Mouse (Mus musculus): ENCODE measurements around the gene Rgs13. TPM values are rescaled to one million over a fixed set of nuclear protein-coding genes. Genes with fewer than 3 reads are reported as not detected.

Rgs13 gene
- polyA plus RNA-seq, 1 experiment, result not detected

DNA sequence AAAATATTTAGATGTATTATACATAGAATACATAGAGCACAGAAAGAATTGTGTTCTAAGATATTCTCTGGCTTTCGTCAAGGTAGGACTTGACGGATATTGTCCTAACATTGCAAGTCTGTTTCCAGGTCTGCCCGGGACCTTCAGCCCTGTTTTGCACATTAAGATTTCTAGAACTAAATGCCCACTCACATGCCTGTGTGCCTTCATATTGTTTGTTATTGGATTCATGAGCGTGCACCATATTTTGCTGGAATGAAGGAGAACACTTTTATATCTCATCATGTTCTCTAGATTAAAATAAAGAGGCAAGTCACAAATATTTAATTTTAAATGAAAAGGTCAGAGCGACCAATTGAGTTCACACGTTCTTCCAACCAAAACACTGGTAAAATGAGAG, 2.4 kb downstream of the Rgs13 start:
- TF ChIP-seq GATA1 (IDR thresholded peaks at IDR 0.05; ENCODE audit: low read length), result no peak

DNA sequence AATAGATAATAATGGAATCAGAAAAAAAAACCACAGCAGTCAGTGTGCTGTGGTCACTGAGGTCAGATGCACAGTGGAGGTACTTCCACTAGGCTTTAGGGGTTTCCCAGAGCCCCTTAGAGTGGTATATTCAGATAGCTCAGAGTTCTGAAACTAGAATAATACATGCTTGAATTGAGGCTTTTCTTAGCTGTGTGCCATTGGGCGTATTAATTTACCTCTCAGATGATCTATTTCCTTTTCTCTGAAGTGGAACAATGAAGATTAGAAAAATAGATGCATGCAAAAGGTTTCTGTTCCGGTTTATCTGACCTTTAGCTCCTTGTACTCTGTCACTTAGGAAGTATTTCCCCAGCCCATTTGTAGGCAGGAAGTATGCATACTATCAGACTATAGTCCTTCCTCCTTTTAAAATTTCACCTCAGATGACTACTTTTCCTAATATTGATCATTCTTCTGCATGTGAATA, 3.6 kb downstream of the Rgs13 start:
- no peak for TF ChIP-seq GATA1 (IDR thresholded peaks at IDR 0.05; ENCODE audit: low read length)

DNA sequence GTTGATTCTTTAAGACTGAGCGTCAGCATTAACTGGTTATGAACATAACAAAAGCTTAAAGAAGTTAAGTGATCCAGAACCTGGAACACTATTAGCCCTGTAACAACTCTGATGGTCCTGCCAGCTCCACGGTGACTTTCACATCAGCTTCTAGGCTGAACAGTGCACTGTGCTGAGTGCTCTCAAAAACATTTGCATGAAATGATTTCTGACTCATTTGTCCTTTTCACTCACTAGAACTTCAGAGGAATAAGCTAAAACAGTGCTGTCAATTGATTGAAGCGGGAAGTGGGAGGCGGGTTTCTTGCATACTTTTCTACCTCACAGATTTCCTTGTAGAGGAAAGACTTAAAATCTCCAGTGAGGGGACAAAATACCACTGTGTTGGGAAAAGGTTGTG, 8.3 kb downstream of the Rgs13 start:
- TF ChIP-seq GATA1 (IDR thresholded peaks at IDR 0.05; ENCODE audit: low read length), result no peak

DNA sequence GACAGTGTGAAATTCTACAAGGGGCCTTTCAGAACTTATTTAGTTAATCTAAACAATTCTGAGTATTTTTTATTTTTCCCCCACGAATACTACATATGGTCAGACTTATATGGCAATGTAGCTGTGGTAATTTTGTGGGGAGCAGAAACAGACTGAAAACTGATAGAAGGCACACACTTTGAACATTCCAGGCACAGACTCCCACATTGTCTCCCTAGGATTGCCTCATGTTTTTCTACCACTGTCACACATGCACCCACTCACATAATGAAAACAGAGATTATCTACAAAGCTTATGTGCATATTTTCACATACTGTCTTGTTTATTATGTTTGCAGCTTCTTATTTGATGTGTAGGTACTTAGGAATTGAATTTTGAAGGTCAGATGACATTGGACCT, 9.4 kb downstream of the Rgs13 start:
- no peak for TF ChIP-seq GATA1 (IDR thresholded peaks at IDR 0.05; ENCODE audit: low read length)

DNA sequence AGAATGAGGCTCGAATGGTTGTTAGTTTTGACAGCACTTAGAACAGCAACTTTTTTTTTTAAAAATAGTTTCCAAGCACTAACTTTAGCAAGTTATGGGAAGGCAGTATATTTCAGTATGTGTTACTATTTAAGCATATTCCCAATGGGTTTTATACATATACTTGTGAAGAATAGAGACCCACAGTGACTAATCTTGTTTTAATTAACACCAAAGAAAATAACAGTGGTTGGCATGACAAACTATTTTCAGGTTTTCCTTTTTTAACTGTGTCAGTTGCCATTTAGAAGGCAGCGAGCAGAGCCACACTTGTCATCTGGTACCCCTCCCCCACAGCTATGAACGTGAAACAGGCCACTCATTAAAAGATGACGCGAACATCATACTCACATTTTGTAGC, 10.3 kb downstream of the Rgs13 start:
- no peak for TF ChIP-seq GATA1 (IDR thresholded peaks at IDR 0.05; ENCODE audit: low read length)

DNA sequence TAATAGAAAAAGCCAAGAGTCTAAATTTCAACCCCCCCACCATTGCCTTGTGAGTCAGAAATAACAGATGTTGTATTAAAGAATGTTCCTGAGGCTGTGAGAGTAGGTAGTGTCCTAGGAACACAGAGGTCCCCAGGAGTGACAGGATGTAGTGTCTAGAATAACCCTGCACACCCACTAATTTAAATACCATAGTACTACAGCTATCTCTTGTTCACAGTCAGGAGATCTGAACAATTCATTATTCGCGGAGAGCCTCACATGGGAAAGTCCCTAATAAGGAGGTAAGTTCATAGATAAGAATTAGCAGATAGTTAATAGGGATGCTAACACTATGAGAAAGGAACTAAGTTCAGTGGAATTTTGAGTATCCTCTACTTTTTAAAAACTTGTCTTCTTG, 10.9 kb downstream of the Rgs13 start:
- TF ChIP-seq GATA1 (IDR thresholded peaks at IDR 0.05; ENCODE audit: low read length), result no peak

DNA sequence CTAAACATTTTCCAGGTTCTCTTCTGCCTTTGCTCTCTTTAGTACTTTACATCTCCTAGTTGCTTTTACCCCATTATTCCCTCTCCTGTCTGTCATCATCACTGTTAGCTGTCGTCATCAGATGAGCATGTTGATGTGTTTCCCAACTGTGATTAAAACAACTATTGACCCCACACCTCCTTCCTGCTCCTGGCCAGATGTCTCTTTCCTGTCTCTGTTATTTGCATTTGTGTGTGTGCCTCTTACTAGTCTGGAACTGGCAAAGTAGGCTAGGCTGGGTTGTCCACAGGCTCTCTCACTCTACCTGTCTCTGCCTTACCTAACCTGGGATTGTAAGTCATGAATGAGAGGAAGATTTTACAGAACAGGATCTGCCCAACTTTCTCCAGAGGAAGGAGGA, 24.6 kb downstream of the Rgs13 start:
- TF ChIP-seq GATA1 (IDR thresholded peaks at IDR 0.05; ENCODE audit: low read length), result no peak

DNA sequence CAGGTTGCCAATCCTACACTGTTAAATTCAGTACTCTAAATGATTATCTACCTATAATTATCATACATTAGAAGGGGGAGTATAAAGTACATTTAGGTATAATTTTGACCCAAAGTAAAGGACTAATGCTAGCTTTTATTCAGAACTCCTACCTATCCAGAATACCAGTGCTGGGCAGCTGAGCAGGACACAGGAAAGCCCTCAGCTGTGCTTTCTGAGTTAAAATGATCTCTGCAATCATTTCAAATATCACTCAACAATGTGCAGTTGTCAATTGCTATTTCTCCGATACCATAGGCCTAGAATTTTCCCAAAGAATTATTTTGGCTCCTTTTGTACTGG, 25.0 kb downstream of the Rgs13 start:
- no peak for TF ChIP-seq GATA1 (IDR thresholded peaks at IDR 0.05; ENCODE audit: low read length)

DNA sequence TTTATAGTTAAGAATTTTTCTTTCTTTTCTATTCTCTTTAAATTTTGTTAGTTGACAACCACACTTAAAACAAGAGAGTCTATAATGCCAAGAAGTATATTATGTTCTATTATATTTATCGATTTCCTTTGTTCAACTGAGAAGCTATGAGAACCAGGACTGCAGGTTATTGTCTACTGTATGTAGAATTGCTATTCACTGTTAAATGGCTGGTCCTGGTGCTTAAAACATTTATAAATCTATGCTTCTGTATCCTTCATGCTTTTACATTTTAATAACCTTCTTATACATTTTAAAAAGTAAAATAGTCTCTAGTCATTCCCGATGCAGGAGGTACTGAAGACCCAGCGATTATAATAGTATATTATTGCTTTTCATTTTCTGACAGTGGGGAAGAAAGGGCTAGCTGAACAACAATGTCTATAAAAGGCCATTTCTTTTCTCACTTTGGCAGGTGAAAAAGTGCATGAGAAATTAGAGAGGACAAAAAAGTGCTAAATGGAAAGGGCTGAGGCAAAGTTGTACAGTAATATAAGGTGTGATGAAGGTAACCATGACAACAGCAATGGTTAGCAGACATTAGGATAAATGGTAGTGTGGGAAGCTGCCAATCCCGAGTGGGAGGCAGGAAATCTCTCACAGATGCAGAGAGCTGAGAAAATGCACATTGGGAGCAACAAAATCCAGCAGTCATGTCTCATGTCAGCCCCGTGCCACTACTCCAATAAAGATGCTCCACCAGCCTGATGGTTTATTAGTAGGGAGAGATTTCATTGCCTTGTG, 25.6 kb downstream of the Rgs13 start:
- no peak for TF ChIP-seq GATA1 (IDR thresholded peaks at IDR 0.05; ENCODE audit: low read length)

DNA sequence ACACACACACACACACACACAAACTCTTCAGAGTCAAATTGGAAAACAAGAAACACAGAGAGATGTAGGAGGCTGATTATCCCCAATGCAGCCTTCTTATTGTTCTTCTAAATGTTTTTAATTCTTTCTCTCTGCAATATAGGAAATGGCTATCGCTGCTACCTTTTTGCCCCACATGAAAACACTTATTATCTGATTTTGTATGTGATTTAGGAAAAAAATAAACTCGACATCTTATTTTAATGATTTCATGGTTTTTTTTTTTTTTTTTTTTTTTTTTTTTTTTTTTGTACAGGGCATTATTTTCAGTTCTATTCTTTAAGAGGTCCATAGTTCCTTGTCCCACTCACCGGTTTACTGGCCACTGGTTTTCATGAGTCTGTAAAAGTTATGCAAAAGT, 27.2 kb downstream of the Rgs13 start:
- TF ChIP-seq GATA1 (IDR thresholded peaks at IDR 0.05; ENCODE audit: low read length), result no peak

DNA sequence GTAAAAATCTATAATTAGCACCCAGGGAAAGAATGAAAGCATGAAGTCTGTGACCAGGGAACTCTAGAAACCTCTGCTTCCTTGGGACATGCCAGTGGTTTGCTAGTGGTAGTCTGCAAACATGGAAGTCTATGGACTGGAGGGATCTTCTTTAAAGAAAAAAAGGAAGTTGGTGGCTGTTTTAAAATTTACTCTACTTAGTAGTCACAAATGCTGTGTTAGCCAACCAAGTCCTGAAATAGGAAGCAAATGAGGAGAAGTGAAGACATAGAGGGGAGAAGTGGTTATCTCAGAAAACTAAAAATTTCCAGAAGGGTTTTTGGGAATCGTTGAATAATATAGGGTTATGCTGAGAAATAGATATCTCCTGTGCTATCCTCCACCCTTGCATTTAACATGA, 37.3 kb downstream of the Rgs13 start:
- no peak for TF ChIP-seq GATA1 (IDR thresholded peaks at IDR 0.05; ENCODE audit: low read length)

DNA sequence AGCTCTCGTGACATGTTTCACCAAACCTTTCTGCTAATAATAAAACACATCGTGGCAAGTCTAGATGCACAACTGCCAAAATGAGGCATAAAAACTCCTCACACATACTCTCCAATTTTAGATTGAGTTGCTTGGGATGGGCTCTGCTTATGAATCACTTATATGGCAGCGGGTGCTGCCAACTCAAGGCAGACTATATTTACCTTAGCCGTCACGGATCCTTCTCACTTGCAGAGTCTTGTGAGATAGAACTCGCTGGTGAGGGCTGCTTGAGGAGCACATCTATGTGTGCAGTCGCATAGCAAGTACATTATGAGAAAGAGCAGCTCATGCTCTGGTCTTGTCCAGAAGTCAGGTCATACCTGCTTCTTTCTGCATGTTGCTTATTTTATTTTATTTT, 49.2 kb downstream of the Rgs13 start:
- TF ChIP-seq GATA1 (IDR thresholded peaks at IDR 0.05; ENCODE audit: low read length), result no peak

DNA sequence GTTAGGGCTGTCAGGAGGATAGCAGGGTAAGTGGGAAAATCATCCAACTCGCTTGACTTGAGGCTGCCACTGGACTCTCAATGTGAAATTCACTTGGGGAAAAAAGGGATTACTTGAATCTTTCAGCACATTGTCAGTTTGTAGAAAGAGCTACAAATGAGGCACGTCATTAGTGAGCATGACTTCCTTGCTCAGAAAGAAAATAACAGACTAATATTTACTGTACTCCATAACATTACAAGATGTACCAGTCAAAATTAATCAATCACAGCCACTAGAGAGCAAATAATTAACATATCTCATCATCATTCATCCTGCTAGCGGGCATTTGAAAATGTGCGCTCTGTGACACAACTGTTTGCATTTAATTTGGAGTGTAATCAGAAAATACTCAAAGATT, 57.1 kb downstream of the Rgs13 start:
- no peak for TF ChIP-seq GATA1 (IDR thresholded peaks at IDR 0.05; ENCODE audit: low read length)

DNA sequence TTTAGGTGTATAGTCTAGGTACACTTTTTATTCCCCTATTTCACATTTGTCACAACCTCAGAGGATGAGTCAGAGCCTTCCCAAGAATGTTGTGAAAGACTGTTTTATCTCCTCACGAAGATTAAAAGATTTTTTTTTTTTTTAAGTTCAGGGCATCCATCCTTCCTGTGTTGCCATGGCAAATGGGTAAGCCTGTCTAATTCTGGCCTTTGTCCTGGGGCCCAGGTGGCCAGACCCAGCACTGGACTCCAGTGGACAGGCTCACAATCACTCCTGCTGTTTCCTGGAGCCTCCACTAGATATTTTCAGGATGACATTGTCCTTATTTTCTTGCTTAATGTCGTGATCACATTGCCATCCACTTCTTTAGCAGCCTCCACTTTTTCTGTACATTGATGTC, 57.7 kb downstream of the Rgs13 start:
- TF ChIP-seq GATA1 (IDR thresholded peaks at IDR 0.05; ENCODE audit: low read length), result no peak

DNA sequence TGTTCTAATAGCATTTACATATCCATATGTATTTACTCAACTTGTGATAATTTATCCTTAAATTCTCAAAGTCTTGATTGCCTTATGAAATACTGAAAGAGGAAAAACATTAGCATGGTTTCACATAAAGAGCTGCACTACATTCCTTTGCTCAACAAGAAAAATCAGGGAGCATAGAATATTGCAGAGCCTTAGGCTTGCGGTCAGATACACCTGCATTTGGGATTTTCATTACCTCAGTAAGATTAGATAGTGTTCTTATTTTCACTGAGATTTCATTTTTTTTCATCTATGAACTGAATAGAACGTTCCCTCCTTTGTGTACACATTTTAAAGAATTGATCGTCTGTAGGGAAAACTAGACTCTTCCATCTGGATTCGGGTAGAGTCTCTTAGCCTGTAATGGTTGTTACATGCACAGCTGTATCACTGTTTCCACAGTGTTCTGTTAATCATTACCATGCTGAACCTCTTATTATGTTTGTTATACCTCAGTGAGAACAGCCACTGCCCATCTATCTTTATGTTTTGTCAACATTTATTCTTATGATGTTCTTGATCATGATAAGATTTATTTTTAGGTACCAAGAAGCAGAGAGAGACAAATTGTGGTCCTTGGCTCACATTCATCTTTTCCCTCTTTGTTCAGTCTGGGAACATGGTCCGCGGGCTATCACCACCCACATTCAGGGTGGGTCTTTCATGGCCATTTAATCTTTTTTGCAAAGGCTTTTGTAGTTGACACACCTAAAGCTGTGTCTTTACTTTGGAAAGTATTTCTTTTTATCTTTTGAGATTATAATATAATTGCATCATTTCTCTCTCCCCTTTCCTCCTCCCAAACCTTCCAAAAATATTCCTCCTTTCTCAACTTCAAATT, 61.1 kb downstream of the Rgs13 start:
- no peak for TF ChIP-seq GATA1 (IDR thresholded peaks at IDR 0.05; ENCODE audit: low read length)

DNA sequence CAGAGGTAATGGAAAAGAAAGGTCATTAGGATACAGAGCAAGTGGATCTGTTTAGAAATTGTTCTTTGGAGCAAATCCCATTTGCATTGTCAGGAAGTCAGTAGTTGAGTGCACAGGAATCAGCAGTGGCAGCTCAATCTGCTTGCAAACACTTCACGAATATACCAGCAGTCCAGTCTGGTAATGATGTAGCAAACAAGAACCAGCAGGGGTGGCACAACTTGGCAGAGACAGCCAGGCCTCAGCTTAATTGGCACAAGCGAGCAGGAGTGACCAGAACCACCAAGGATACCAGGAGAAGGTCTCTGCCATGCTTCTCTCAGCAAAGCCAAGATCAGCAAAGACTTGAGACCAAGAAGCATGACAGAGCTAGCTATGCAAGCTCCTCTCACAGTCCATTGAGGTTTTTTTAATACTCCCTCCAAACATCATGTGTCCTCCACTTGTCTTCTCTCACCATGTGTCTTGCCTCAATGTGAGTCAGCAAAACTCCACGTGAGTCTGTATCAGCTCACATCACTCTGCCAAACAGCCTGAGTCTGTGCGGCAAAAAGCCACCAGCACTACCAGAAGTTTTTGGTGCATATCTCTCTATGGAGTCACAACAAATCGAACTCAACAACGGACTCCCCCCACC, 63.6 kb downstream of the Rgs13 start:
- no peak for TF ChIP-seq GATA1 (IDR thresholded peaks at IDR 0.05; ENCODE audit: low read length)
